Mouse (Mus musculus) heart, postnatal 0 days (tissue): ENCODE measurements at regions not wholly inside any gene's neighbourhood (a gene's known extent, or its start where the extent isn't known, plus 50 kb on each side); places are given as distances from the start of the nearest gene placed in this dataset.

ENCODE experiments used
- CTCF ChIP-seq: IDR thresholded peaks from 2 replicates; pipeline ENCODE4 v1.5.1; 2016; ENCODE audit warnings: antibody characterized with exemption, control low read depth, low read depth
- EP300 ChIP-seq: IDR thresholded peaks from 2 replicates; pipeline ENCODE4 v1.6.1; 2016; ENCODE audit warnings: antibody characterized with exemption, low read depth

- TF ChIP-seq EP300 (no peak), CTCF (no peak)
Measured at GRCm38 (mm10) chr1:137919739-137920563, 255.6 kb downstream of the Ptprc start.
